Mouse (Mus musculus) urinary bladder, postnatal 4 days (tissue): ENCODE data around the gene Slc35c2.
A peak's percentile ranks its signal among the peaks of the same experiment; 100 is the strongest.

Experiments
- DNase-seq, 2 experiments: peaks; one replicate each; pipeline ENCODE4 v3.0.0; 2021 to 2022; ENCODE audit warnings: low spot score in 2 of 2

Gene Slc35c2

DNA sequence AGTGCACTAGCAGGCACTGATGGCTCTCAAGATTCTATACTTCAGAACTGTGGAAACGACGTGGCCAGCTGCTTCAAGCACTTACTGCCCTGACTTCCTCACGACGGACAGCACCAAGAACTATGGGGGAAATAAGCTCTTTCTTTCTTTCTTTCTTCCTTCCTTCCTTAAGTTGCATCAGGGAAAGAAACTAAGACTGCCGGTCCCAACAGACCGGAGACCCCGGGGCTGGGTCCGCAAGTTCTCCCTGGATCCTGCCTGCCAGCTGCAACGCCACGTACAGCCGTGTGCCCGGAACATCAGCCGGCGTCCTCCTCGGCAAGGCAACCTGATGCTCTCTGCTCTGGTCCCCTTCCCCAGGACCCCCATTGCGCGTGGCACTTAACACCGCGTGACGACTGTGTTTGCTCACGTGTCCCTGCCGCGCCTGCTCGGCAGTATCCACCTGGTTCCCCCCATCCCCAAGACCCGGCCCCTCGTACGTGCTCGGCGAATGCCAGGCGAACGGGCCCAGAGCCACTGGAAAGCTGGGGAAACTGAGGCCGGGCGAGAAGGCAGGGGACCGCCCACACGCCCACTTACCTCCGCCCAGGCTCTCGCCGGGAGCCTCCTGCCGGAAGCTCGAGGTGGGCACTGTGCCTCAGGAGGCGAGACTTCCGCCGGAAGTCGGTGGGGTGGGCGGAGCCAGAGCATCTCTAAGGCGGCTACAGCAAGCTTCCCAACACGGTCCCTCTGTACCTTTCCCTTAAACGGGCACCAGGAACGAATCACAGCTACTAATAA lies at the start of gene Slc35c2:
Gene Slc35c2, minus strand, starts transcription at position 668 of the 783 bp plus-strand sequence.
- DNase-seq = peak; percentile 90 to 93

DNA sequence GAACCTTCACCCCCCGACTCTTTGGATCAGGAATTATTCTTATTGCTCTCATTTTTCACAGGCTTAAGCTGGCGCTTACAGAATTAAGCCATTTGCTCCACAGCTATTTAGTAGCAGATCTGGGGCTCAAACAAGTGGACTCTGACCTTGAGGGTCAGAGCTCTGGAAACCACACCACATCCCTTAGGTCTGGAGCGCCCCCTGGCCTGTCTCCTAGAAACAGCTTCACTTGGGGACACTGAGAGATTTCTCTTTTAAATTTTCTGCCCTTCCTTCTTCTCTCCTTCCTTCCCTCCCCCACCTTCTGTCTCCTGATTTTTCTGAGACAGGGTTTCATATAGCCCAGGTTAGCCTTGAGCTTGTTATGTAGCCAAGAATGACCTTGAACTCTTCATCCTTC lies 49.5 kb upstream of the Slc35c2 start:
- no peak for DNase-seq

DNA sequence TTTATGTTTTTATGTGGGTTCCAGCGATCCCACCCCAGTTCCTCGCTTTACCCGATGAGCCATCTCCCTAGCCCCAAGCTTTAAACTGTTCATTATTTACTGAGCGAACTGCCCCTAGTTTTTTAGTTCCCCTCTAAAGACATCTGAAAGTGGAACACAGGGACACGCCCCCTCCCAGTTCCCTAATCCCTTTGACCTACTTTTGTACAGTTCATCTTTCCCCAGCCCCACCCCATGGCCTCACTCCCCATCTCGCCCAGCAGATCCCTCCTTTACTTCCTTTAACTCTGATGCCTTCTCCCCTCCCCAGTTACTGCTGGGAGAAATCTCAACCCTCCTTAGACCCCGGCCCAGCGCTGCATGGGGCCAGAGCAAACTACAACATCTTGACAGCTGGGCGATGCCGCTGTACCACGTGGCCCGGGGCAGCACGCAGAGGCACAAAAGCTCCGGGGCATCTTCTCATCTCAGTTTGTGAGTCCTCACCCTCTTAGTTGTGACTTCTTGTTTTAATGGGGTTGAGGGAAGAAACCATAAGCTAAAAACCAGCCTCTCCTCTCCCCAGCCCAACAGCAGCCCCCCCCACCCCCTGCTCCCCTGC lies 45.0 kb upstream of the Slc35c2 start:
- no peak for DNase-seq

DNA sequence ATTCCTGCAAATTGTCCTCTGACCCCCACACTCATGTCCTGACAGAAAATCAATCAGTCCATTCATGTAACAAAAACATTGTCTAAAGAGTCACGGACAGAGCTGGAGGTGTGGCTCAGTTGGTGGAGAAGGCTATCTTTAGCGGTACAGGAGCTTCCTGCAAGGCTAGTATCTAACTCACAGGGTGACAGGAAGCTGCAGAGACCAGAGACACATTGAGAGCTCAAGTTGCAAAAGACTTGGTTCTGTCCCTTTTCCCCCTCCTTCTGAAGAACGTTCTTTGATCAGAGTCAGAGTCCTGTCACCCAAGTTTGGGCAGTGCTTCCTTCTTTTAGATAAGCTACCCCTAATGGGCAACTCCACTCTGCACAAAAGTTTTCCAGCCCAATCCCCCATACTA lies 42.0 kb upstream of the Slc35c2 start:
- no peak for DNase-seq

DNA sequence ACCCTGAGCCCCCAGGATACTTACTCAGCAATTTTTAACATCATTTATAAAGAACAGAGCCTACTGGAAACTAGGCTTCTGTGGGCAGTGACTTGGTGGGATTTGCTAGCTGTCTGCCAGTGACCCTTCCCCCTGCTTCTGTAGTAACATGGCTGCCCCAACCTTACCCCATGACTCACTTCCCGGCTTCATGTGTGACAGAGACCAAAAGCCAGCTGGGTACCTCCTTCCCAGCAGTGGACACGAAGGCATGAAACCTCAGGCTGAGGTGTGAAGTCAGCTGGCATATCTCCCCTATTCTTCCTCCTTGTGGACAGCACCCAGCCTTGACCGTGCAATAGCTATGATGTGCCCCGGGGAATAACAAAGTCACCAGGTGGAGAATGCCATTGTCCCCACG lies 41.1 kb upstream of the Slc35c2 start:
- DNase-seq = no peak

DNA sequence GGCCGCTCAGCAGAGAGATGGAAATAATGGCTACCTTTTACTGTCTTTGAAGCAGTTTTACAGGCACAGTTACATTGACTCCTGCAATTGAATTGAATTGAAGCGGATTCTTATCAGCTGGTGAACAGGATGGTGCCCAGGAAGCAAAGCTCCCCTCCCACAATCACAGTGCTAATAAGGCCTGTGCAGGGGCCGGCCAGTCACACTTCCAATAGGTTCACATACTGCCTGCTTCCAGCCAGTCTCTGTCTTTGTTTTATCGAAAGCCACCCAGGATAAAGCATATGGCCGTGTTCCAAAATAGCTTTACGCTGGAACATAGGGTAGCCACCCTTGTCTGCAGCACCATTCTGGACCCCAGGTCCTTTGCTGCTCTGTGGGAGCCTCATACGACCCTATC lies 39.7 kb upstream of the Slc35c2 start:
- no peak for DNase-seq

DNA sequence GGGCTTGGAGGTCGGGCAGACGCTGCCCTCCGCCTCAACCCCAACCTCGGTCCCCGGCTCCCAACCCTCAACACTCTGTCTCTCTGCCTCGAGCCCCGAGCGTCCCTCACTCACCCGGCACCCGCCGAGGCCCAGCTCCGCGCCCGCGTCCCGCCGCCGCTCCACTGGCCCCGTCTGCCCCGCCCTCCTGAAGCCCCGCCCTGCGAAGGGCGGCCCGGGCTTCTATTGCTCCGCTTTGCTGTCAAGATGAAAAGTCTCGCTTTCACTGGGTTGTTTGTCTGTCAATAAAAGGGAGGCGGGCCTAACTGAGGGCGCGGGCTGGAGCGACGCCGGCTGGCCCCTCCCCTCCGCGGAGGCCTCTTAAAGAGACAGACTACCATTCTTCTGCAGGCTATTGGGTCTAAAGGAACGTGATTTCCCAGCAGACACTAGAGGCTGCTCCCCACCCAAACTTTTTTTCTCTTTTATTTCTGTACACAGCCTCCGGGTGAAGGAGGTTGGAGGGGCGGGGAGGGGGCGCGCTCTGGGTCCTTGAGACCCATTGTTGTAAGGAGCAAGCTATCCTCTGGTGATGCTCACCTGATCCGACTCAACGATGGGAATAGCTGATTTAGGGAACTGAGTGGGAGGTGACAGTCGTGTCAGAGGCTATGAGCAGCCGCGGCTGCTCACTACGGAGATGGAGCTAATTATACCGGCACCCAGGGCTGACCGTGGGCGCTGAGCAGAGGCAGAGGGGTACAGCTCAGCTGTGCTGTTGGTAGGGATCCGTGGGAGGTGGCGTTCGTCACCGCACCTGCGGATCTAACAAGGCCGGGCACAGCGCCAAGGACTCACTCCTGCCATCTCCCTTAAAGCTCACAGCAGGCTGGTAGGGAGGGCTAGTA lies 38.9 kb upstream of the Slc35c2 start, which contains the start of gene Elmo2:
Gene Elmo2, minus strand, starts transcription at position 176 of the 887 bp plus-strand sequence.
- DNase-seq = peak; percentile 96 to 97

DNA sequence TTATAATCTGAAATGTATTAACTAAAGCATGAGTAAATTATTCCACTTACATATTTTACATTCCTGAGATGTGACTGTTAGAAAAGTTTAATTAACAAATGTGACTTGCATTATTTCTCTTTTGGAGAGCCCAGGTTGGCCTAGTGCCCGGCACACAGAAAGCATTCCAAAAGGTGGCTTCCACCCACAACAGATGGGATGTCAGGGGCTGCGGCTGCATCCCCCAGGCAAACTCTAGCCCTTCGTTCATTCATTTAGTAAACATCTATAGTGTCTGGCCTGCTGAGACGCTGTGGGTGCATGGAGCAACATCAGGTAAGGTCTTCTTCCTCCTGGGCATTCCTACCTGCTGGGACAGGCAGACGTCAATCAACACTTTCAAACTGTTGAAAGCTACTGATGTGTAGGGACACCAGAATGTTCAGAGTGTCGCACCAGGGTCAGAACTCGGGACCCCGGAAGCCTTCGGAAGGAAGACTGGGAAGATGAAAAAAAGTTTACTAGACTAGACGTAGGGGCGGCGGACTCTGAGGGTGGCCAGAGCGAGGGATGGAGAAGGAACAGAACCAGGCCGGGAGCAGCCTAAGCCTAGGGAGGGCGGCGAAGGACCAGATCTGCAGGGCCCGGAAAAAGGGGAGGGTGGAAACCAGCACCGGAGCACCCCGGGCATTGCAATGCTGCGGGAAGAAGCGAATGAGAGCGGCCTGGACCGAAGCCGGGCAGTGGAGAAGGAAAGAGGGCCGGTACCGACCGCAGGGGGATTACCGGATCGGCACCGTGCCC lies 38.0 kb upstream of the Slc35c2 start:
- no peak for DNase-seq

DNA sequence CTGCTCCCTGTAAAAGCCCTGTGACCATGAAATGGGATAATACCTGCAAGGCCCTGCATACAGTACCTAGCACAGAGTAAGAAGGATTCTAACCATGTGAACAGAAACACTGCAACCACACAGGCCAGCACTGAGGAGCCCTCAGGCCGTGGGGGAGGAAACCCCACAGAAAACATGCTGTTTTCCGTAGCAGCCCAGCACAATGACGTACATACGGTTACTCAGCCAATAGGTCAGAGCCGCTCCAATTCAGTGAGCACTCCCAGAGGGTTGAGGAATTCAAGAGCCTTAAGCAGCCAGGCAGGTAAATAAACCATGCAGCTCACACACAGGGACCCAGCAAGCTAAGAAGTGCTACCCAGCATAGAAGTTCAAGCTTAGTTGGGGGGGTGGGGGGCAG lies 36.3 kb upstream of the Slc35c2 start:
- no peak for DNase-seq

DNA sequence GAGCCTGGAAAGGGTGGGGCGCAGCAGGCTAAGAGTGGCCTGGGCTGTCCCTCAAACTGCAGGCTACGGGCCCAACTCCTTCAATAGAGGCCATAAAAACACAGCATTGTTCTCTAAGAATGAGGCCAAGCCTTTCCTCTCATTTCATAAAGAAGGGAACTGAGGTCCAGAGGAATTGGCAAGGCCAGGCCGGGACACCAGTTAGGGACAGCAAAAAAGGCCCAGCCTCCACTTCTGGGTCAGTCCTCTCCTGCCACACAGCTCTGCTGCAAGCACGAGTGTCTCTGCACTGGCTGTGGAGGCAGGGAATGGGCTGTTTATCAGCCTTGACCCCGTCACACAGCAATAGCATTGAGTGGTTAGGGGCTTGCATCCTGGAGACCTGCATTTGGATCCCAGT lies 35.8 kb upstream of the Slc35c2 start:
- DNase-seq = no peak

DNA sequence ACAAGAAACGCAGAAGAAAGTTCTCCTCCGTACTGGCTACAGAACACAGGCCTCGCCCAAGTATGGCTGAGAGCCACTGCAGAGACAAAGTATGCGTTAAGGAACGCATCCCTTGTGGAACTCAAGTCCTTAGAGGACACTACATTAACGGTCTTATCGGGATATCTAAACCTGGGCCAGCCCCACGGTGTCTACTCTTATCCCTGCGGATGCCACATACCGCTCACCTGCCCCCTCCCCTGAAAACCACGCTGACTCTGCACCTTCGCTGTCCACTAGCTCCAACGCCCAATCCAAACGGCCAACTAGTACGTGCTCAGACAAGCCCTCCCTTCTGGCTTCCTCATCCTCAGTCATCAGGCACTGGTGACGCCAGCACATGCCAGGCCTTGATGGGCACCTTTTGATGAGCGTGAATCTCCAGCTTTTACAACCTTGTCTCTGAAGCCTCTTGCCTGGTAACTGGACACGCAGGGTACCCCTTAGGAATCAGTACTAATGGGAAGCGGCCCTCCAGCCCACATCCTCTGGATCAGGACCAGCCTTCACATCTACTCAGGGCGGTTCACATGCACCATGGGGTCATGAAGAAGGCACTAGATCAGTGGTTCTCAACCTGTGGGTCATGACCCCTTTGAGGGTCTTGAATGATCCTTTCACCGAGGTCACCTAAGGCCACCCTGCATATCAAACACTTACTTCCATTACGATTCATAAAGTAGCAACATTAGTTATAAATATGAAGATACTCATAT lies 34.5 kb upstream of the Slc35c2 start:
- DNase-seq = no peak

DNA sequence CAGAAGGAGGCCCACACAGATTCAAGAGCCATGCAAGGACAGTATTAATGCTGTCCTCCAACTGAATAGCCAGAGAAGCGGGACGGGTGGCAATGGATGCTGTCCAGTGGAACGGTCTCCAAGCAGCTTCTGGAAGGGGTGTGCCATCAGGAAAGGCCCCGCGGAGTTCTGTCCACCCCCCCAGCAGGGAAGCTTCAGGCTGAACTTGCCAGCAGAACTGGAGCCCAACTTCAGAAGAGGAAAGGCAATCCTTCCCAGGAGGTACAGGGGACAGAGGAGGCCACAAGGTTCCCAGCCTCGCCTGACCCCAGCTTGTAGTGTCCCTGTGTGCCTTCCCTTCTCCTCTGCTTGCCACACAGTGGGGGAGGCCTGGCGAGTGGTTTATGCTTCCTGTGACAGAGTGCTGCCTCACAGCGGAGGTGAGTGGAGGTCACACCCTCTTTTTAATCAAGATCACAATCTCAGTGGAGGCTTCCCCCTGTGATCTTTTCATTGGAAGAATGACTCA lies 33.8 kb upstream of the Slc35c2 start:
- DNase-seq = no peak

DNA sequence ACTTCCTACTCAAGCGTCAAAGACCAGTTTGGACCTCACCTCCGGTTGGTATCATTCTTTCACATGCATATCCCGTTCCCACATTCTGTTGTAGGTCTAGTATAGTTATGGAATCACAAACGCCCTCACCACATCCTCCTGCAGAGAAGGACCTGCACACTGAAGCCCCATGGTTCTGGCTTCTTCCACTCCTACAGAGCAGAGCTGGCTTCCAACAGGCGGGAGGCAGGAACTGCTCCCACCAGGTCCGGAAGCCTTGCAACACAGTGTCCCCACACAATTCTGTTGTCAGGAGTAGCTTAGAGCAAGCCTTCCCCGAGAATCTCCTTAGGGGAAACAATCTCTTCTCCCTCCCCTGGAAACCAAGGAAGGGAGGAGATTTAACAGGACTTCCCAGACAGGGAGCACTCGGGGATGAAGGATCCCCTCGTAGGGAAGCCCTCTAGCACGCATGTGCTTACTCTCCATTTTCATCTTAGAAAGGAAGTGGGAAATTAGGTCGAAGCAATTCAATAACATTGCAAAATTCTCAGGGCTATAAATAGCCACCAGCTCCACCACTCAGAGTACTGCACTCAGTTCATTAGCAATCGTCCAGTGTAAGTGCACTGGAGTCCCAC lies 33.0 kb upstream of the Slc35c2 start:
- DNase-seq = no peak

DNA sequence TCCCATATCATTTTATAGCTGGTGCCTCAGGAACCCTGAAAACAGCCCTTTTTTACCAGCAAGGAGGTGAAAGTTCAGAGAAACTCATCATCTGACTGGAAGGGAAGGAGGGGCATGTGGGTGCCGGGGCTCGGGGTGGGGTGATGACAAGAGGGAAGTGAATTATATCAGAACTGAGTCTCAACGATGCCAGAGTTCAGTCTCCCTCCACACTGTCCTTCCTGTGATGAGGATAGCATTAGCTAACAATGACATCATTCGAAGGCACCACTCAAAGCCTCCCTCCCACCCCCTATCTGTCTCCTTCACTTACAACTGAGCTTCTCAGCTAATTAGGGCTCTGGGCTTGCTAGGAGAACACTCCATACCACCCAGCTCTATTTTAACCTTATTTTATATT lies 31.8 kb upstream of the Slc35c2 start:
- no peak for DNase-seq

DNA sequence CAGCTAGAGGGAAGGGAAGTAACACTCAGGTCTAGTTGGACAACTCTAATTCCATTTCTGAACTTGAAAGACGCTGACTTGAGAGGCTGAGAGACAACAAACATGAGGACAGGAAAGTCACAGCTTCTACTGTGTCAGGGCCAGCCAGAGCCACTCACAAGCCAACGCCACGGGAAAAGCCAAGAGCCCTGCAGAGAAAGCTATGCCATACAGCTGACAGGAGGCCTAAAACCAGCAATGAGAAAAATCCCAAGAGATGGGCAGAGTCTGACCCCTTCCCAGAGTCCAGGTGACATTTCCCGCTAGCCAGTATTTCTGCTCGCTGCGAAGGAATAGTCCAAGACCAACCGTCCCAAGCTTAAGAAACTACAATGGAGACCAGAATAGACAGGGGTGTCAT lies 31.3 kb upstream of the Slc35c2 start:
- no peak for DNase-seq

DNA sequence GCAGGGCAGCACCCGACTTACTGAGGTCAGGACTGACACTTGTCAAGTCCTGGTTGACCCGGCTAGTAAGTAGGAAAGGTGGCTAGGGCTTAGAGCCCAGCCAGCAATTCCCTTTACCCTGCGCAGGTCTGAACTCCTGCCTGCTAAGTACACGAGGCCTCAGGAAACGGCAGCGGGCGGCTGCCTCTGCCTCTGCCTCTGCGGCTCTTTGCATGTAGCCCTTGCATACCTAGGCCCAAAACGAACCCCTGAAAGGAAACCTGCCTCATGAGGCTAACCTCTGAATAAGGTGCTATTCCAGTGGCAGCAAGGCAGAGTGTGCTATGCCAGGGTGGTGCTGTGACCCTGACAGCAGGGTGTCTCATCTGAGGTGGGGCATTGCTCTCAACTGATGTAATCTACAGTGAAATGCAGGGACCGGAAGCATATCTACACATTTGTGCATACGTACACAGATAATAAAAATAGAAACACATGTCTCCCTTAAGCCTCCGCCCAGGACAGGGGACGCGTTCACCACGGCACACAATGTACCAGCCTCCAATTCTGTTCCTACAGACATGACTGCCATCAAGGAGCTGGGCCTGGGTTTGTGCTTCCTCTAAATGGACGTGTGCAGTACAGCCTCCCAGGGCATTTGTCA lies 30.1 kb upstream of the Slc35c2 start:
- no peak for DNase-seq

DNA sequence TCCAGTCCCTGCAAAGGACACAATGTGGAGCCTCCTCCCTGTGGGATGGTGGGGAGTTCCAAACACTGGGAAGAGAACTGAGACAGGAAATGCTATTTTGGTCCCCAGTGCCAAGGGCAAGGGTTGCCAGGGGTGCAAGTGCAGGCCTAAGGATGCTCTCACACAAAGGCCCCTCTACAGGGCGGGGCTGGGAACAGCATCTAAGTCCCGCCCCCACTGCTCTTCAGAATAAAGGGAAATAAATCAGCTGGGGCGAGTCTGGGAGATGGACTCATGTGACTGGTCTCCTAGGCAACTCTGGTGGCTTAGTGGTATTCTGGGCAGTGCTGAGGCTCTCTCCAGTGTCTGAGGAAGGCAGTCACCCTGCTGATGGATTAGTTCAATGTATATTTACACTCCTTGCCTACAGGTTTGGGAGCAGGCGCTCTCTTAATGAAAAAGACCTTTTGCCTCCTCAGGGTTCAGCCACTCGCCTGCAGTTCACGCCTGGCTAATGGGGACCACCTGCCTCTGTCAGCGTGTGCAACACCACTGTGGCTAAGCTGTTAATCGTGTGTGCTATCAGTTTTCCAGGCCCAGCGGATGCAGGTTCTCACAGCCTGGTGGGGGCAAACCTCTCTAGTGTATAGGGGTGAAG lies 29.3 kb upstream of the Slc35c2 start:
- DNase-seq = no peak

DNA sequence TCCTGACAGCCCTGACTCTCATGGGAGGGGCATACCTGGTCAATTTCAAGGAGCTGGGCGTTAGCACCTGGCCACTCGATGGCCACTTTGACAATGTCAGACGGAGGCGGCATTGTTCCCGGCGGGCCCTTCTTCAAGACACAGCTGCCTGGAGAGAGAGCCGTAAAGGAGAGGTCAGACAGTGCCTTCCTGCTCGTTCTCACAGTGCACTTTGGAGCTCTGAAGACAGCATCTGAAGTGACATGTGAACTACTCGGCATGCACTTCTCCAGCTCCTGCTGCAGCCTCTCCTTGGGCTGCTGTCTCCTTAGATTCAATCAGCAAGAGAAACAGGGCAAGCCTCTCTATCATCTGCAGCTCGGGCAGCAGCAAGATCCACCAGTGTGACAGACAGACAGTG lies 28.5 kb upstream of the Slc35c2 start:
- DNase-seq = no peak

DNA sequence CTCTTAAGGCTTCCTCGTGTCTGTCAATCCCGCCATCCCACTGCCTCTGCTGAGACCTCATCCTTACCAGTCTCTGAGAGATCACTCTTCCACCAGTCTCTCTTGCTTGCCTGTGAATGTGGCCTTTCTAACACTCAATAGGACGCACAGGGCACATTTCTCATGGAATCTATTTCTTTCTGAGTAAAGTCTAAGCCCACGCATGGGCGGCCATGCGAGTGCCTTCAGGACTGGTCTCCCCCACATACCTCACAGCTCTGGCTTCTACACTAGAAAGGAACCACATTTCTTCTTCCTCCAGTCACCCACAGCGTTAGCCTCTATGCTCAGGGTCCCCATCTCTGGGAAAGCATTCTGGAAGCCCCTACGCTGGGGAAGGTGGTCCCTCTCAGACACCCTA lies 26.5 kb upstream of the Slc35c2 start:
- DNase-seq = no peak
